Mouse (Mus musculus): Measurements from ENCODE around the gene Ptpn11. TPM values are rescaled to one million over a fixed set of nuclear protein-coding genes. Genes with fewer than 3 reads are reported as not detected.
"Not testable (repeated sequence)": the region's sequence is repeated elsewhere in the genome, so short reads cannot be mapped to it uniquely, and the experiment has no call there.

Ptpn11 gene
- total RNA-seq (2021) = 10 to 100 TPM; 78.0 to 80.4 TPM

- intact Hi-C loops (cut with DNase I) = no loop called here
- DNase-seq (ENCODE audit: extremely low spot score in 1 of 2, low spot score in 2 of 2) = peak; percentile 67 to 91
Measured at GRCm38 (mm10) chr5:121190836-121191583, at the start of gene Ptpn11. Gene Ptpn11, minus strand, starts transcription at chr5:121191397.

- intact Hi-C loops (cut with DNase I) = no loop called here
- peak in 1 of 2 experiments; percentile 36 for DNase-seq (ENCODE audit: extremely low spot score in 1 of 2, low spot score in 2 of 2)
Measured at GRCm38 (mm10) chr5:121239846-121240245, 48.6 kb upstream of the Ptpn11 start.

GRCm38 (mm10) chr5:121238208-121238607 lies 47.0 kb upstream of the Ptpn11 start:
- DNase-seq (ENCODE audit: extremely low spot score in 1 of 2, low spot score in 2 of 2) = no peak
- intact Hi-C loops (cut with DNase I) = no loop called here

- intact Hi-C loops (cut with DNase I) = no loop called here
- peak in 1 of 2 experiments; percentile 54 for DNase-seq (ENCODE audit: extremely low spot score in 1 of 2, low spot score in 2 of 2)
Measured at GRCm38 (mm10) chr5:121236171-121236570, 45.0 kb upstream of the Ptpn11 start.

- no peak for DNase-seq (ENCODE audit: extremely low spot score in 1 of 2, low spot score in 2 of 2)
- intact Hi-C loops (cut with DNase I) = no loop called here
Measured at GRCm38 (mm10) chr5:121233726-121234125, 42.5 kb upstream of the Ptpn11 start.

- DNase-seq (ENCODE audit: extremely low spot score in 1 of 2, low spot score in 2 of 2) = no peak
- intact Hi-C loops (cut with DNase I) = no loop called here
Measured at GRCm38 (mm10) chr5:121232789-121233188, 41.6 kb upstream of the Ptpn11 start.

- no peak for DNase-seq (ENCODE audit: extremely low spot score in 1 of 2, low spot score in 2 of 2)
- intact Hi-C loops (cut with DNase I) = no loop called here
Measured at GRCm38 (mm10) chr5:121230811-121231210, 39.6 kb upstream of the Ptpn11 start.

- intact Hi-C loops (cut with DNase I) = no loop called here
- DNase-seq (ENCODE audit: extremely low spot score in 1 of 2, low spot score in 2 of 2) = no peak
Measured at GRCm38 (mm10) chr5:121229182-121229581, 38.0 kb upstream of the Ptpn11 start.

- DNase-seq (ENCODE audit: extremely low spot score in 1 of 2, low spot score in 2 of 2); intact Hi-C loops (cut with DNase I): not testable (repeated sequence)
Measured at GRCm38 (mm10) chr5:121227330-121227729, 36.1 kb upstream of the Ptpn11 start.

GRCm38 (mm10) chr5:121226845-121227244 lies 35.6 kb upstream of the Ptpn11 start:
- intact Hi-C loops (cut with DNase I) = no loop called here
- no peak for DNase-seq (ENCODE audit: extremely low spot score in 1 of 2, low spot score in 2 of 2)

GRCm38 (mm10) chr5:121226406-121226805 lies 35.2 kb upstream of the Ptpn11 start:
- DNase-seq (ENCODE audit: extremely low spot score in 1 of 2, low spot score in 2 of 2) = no peak
- intact Hi-C loops (cut with DNase I) = no loop called here

GRCm38 (mm10) chr5:121225854-121226253 lies 34.7 kb upstream of the Ptpn11 start:
- intact Hi-C loops (cut with DNase I) = no loop called here
- no peak for DNase-seq (ENCODE audit: extremely low spot score in 1 of 2, low spot score in 2 of 2)

GRCm38 (mm10) chr5:121224856-121225255 lies 33.7 kb upstream of the Ptpn11 start:
- no peak for DNase-seq (ENCODE audit: extremely low spot score in 1 of 2, low spot score in 2 of 2)
- intact Hi-C loops (cut with DNase I) = loop anchor here (5.0 kb wide), 1 partner anchor 162 kb away; the partner anchor contains the start of gene Trafd1

- not testable (repeated sequence) for DNase-seq (ENCODE audit: extremely low spot score in 1 of 2, low spot score in 2 of 2)
- intact Hi-C loops (cut with DNase I) = loop anchor here (5.0 kb wide), 1 partner anchor 163 kb away; the partner anchor contains the start of gene Trafd1
Measured at GRCm38 (mm10) chr5:121224020-121224419, 32.8 kb upstream of the Ptpn11 start.

GRCm38 (mm10) chr5:121221328-121221850 lies 30.2 kb upstream of the Ptpn11 start:
- intact Hi-C loops (cut with DNase I) = loop anchor here (5.0 kb wide), 1 partner anchor 166 kb away; the partner anchor contains the start of gene Trafd1
- DNase-seq (ENCODE audit: extremely low spot score in 1 of 2, low spot score in 2 of 2) = no peak

GRCm38 (mm10) chr5:121220732-121221301 lies 29.6 kb upstream of the Ptpn11 start:
- intact Hi-C loops (cut with DNase I) = loop anchor here (5.0 kb wide), 1 partner anchor 166 kb away; the partner anchor contains the start of gene Trafd1

GRCm38 (mm10) chr5:121219980-121220731 lies 29.0 kb upstream of the Ptpn11 start, which contains the start of gene Hectd4:
Gene Hectd4, plus strand, starts transcription at chr5:121220219.
- intact Hi-C loops (cut with DNase I) = loop anchor here (5.0 kb wide), 2 partner anchors 47 to 167 kb away; partner anchors contain the start of gene Trafd1
- peak; percentile 94 to 98 for DNase-seq (ENCODE audit: extremely low spot score in 1 of 2, low spot score in 2 of 2)

More at GRCm38 (mm10) chr5:121220732-121221301, 29.6 kb upstream of the Ptpn11 start:
- peak in 1 of 2 experiments; percentile 62 for DNase-seq (ENCODE audit: extremely low spot score in 1 of 2, low spot score in 2 of 2)

GRCm38 (mm10) chr5:121219190-121219589 lies 28.0 kb upstream of the Ptpn11 start:
- no peak for DNase-seq (ENCODE audit: extremely low spot score in 1 of 2, low spot score in 2 of 2)
- intact Hi-C loops (cut with DNase I) = loop anchor here (5.0 kb wide), 1 partner anchor 48 kb away; no protein-coding TSS in a partner anchor

- no peak for DNase-seq (ENCODE audit: extremely low spot score in 1 of 2, low spot score in 2 of 2)
- intact Hi-C loops (cut with DNase I) = loop anchor here (5.0 kb wide), 1 partner anchor 50 kb away; no protein-coding TSS in a partner anchor
Measured at GRCm38 (mm10) chr5:121217313-121217634, 26.1 kb upstream of the Ptpn11 start.

Measured in left cerebral cortex, postnatal 10 days (tissue).